Mouse (Mus musculus): ENCODE measurements around the gene Usp5.

Usp5 gene

DNA sequence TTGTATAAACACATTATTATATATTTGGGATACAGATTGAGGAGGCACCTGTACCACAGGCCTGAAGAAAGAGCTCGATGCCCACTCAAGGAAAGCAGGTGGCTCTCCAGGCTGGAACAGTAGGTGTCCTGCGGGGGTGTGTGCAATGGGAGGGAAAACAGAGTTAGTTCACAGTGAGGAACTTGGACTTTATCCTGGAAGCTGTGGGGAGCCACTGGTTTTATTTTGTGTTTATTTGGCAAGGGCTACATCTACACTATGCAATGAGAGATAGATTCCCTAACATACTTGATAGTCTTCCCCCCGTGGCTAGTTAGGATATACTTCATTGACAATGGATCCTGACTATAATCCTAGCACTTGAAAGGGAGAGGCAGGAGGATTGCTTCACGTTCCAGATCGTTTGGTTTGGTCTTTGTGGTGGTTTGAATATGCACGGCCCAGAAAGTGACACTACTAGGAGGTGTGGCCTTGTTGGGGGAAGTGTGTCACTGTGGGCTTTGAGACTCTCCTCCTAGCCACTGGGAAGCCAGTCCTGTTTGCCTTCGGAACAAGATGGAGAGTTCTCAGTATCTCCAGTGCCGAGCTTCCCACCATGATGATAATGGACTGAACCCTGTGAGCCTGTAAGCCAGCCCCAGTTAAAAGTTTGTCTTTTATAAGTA is 42.4 kb downstream of the Usp5 start:
- no peak for DNase-seq (ENCODE audit: low spot score in 2 of 2)

- no peak for DNase-seq (ENCODE audit: low spot score in 2 of 2)
Observed at GRCm38 (mm10) chr6:124782436-124782835, 46.8 kb downstream of the Usp5 start.

GRCm38 (mm10) chr6:124780917-124781316 is 48.4 kb downstream of the Usp5 start:
- DNase-seq (ENCODE audit: low spot score in 2 of 2), result no peak

DNA sequence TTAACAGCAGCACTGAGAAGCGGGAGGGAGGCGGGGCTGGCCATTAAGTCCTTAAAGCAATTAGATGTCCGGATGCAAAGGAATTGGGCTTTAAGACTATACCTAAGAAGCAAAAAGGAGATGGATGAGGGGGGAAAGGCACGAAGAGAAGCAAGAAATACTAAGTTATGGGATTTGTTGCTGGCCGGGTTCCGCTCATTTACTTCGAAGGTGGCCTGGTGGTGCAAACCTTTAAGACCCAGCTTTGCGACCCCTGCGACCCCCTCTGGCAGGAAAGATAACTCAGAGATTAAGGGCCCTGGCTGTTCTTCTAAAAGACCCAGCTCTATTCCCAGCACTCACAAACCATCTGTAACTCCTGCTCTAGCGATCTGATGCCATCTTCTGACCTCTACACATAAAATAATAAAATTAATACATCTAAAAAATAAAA is 49.3 kb downstream of the Usp5 start:
- no peak for DNase-seq (ENCODE audit: low spot score in 2 of 2)

- no peak for DNase-seq (ENCODE audit: low spot score in 2 of 2)
Observed at GRCm38 (mm10) chr6:124779222-124779983, 49.9 kb downstream of the Usp5 start, which contains the start of gene Lrrc23. Gene Lrrc23, minus strand, starts transcription at chr6:124779727.

GRCm38 (mm10) chr6:124770511-124770910 is 58.8 kb downstream of the Usp5 start:
- DNase-seq (ENCODE audit: low spot score in 2 of 2), result no peak

GRCm38 (mm10) chr6:124770013-124770412 is 59.3 kb downstream of the Usp5 start:
- DNase-seq (ENCODE audit: low spot score in 2 of 2), result no peak

DNA sequence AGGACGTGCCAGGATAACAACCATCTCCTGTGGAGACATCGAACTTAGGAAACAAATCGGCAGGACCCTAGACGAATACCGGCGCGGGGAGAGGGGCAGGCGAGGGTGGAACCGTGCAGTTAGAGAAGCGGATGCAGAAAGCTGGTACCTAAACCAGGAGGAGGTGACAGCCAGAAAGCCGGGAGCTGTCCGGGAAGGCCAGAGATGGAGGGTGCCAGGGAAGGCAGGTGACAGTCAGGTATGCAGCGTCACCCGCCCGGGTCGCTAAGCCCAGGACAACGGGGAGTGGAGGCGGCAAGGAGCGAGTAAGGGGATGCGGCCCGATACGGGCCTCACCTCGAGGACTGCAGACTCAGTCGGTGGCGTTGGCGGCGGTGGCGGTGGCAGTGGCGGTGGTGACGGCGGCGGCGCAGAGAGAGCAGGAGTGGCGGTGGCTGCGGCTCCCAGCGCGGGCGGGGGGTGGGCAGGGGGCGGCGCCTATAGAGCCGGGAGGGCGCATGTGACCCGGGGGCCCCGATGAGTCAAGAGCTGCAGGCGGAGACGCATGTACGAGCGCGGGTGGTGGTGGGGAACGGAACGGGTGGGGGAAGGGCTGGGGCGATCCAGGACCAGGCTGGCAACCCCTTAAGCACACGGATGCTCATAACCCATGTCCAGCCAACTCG is 60.1 kb downstream of the Usp5 start, which contains the start of gene Eno2:
Eno2 (minus strand) TSS at position 573 of the 665 bp plus-strand sequence.
- peak in 1 of 2 experiments; percentile 58 for DNase-seq (ENCODE audit: low spot score in 2 of 2)

DNA sequence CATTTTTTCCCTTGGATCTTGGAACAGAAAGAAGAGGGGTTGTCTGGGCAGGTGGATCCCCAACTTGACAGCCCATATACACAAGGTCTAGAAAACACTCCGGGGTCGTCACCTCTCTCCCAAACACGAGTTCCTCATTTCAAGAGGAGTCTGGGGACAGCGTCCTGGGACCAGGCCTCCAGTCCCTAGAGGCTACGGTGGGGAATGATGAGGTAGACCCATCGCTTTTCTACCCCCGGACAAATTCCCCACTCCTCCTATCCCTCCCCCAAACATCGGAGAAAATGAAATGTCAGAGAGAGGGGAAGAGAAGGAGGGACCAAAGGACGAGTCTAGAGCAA is 60.6 kb downstream of the Usp5 start:
- no peak for DNase-seq (ENCODE audit: low spot score in 2 of 2)

DNA sequence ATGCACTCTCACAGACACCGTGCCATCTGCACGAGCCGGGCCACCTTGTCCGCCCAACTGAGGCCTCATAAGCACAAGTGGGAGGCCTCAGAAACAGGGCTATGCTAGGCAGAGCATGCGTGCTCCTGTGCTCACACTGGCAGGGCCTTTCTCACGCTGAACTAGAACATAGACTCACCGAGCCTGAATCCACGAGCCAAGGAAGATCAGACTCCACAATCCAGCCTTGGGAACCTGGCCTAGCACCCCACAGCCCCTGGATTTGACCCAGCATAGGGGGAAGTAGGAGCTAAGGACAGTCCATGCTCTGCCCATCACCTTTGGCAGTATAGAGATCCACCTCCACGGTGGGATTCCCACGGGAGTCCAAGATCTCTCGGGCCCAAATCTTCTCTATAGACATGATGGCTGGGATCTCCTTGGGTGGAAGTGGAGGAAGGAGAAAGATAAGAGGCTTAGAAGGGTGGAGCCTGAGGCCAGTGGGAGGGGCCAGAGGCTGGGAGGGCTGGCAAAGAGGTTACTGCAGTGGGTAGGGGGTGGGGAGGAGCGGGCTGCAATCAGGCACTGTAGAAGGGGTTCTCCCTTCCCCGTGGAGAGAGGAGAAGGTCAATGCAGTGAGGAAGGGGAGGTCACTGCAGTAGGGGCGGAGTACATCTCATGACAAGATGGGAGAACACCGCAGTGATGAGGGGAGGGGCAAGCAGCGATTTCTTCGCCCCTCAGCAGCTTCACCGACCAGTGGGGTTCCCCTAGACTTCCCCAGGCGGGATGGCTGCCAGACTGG is 61.2 kb downstream of the Usp5 start:
- no peak for DNase-seq (ENCODE audit: low spot score in 2 of 2)

DNA sequence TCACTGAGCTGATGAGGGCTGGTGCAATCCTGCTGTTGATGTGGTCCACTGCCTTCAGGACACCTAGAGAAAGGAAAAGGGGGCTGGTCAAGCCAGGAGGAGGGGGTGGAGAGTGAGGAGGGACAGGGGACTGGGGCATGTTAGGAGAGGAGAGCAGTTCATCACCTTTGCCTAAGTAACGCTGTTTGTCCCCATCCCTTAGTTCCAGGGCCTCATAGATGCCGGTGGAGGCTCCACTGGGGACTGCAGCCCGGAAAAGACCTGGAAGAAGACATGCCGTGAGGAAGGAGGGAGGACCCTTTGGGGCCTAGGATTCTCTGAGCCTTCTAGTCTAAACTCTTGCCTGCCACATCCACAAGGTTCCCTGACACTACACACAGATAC is 61.8 kb downstream of the Usp5 start:
- no peak for DNase-seq (ENCODE audit: low spot score in 2 of 2)

DNA sequence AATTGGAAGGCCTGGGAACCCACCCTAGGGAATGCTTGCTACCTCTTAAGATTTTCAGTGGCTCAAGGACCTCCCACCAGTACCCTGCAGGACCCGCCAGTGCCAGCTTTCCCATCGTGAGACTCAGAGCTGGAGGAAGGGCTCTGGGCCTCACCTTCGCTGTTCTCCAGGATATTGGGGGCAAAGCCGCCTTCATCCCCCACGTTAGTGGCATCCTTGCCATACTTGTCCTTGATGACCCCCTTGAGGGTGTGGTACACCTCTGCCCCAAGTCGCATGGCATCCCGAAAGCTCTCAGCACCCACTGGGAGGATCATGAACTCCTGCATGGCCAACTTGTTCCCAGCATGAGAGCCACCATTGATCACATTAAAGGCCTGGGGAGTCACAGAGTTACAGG is 63.3 kb downstream of the Usp5 start:
- DNase-seq (ENCODE audit: low spot score in 2 of 2), result no peak
